Mouse (Mus musculus) neural tube, embryonic 11.5 days (tissue): Measurements from ENCODE around the gene Ddx18. TPM values are rescaled to one million over a fixed set of nuclear protein-coding genes. Genes with fewer than 3 reads are reported as not detected.

Experiments
- ATAC-seq: fragments of 200-750 bp; cut with Nextera tagmentation; 2 replicates; pipeline ENCODE4 v1.8.0; 2017; ENCODE audit warnings: moderate number of reproducible peaks, mild to moderate bottlenecking, moderate TSS enrichment, moderate library complexity; ENCODE audit not compliant: insufficient read depth, low FRiP score, low TSS enrichment
- DNase-seq: peaks from one replicate; pipeline ENCODE4 v3.0.0-alpha.2; 2015; ENCODE audit warnings: low spot score
- H3K27ac ChIP-seq: fragments of 300-500 bp; sonication (generic); 2 replicates; pipeline ENCODE4 v1.5.1; 2014; ENCODE audit warnings: low read depth, mild to moderate bottlenecking, low read length
- H3K27me3 ChIP-seq: fragments of 300-500 bp; sonication (generic); 2 replicates; pipeline ENCODE4 v1.6.1; 2014; ENCODE audit warnings: mild to moderate bottlenecking, low read length, mixed read lengths; ENCODE audit not compliant: control insufficient read depth, insufficient read depth
- H3K36me3 ChIP-seq: fragments of 300-500 bp; sonication (generic); 2 replicates; pipeline ENCODE4 v1.6.1; 2014; ENCODE audit warnings: mild to moderate bottlenecking, low read length, moderate library complexity, mixed read lengths; ENCODE audit not compliant: control insufficient read depth, insufficient read depth
- H3K4me1 ChIP-seq: fragments of 300-500 bp; sonication (generic); 2 replicates; pipeline ENCODE4 v1.6.1; 2014; ENCODE audit warnings: low read length, mixed read lengths; ENCODE audit not compliant: control insufficient read depth, insufficient read depth
- H3K4me2 ChIP-seq: fragments of 300-500 bp; sonication (generic); 2 replicates; pipeline ENCODE4 v1.6.1; 2014; ENCODE audit warnings: low read depth, mild to moderate bottlenecking, moderate library complexity
- H3K4me3 ChIP-seq: fragments of 300-500 bp; sonication (generic); 2 replicates; pipeline ENCODE4 v1.5.1; 2014; ENCODE audit warnings: low read depth, low read length
- H3K9ac ChIP-seq: fragments of 300-500 bp; sonication (generic); 2 replicates; pipeline ENCODE4 v1.6.1; 2014; ENCODE audit warnings: mild to moderate bottlenecking, low read length
- H3K9me3 ChIP-seq: fragments of 300-500 bp; sonication (generic); 2 replicates; pipeline ENCODE4 v1.6.1; 2016; ENCODE audit warnings: low read length; ENCODE audit not compliant: control insufficient read depth
- WGBS: fragments of 180-500 bp; shearing (Covaris S2); extraction: QIAGEN DNeasy Blood & Tissue Kit; methylation state at CpG from one replicate; pipeline ENCODE4 v1.1.7; 2014; 5-methylcytosine and 5-hydroxymethylcytosine counted together
- polyA plus RNA-seq: library from polyadenylated mRNA; unstranded; fragments of >200 nt; fragmentation: Nextera tagmentation; extraction: Ambion mirVana; gene quantifications from 2 replicates; pipeline ENCODE4 v1.2.1, GENCODE M21; 2014

The Ddx18 gene
- polyA plus RNA-seq, 1 experiment from 2014 or later = 72.5 TPM

GRCm38 (mm10) chr1:121540361-121540760 lies 27.4 kb downstream of the Ddx18 start:
- no peaks in the 10 kb centered on the region for H3K9me3 ChIP-seq
- ATAC-seq = no peak
- no peak overlapping the region for H3K4me2 ChIP-seq
- no peaks in the 10 kb centered on the region for H3K36me3 ChIP-seq
- no peak overlapping the region for H3K9ac ChIP-seq
- no peak for DNase-seq
- 85% methylated on average over 8 of the region's 8 CpGs for WGBS
- no peak overlapping the region for H3K4me3 ChIP-seq
- no peaks in the 10 kb centered on the region for H3K27me3 ChIP-seq
- H3K27ac ChIP-seq = no peak overlapping the region
- no peaks in the 10 kb centered on the region for H3K4me1 ChIP-seq

- no peak overlapping the region for H3K4me2 ChIP-seq
- H3K27me3 ChIP-seq = peaks cover 18% of the 10 kb centered on the region
- ATAC-seq (no peak), DNase-seq (no peak)
- H3K27ac ChIP-seq = no peak overlapping the region
- H3K4me1 ChIP-seq = 0 out of 2 replicates have a peak, but pooled peaks cover 3% of the 10 kb centered on the region
- H3K36me3 ChIP-seq = no peaks in the 10 kb centered on the region
- no peak overlapping the region for H3K4me3 ChIP-seq
- H3K9me3 ChIP-seq = no peaks in the 10 kb centered on the region
- H3K9ac ChIP-seq = no peak overlapping the region
- WGBS = 79% methylated on average over 7 of the region's 7 CpGs
These were observed 36.4 kb downstream of the Ddx18 start for GRCm38 (mm10) chr1:121531439-121531838.

DNA sequence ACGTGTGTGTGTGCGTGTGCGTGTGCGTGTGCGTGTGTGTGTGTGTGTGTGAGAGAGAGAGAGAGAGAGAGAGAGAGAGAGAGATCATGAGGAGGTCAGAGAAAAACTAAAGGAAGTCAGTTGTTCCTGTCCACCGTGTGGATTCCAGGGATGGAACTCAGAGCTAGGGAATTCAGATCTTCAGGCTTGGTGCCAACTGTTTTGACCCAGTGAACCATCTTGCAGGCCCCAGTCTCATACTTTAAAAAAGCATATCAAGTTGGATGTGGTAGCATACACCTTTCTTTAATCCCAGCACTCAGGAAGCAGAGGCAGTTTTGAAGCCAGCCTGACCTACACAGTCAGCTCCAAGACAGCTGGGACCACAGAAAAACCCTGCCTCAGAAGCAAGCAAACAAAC lies 38.5 kb downstream of the Ddx18 start:
- DNase-seq (no peak), ATAC-seq (no peak)
- no peak overlapping the region for H3K9ac ChIP-seq
- H3K27me3 ChIP-seq = peaks cover 18% of the 10 kb centered on the region
- WGBS = 88% methylated on average over 6 of the region's 6 CpGs
- no peak overlapping the region for H3K4me2 ChIP-seq
- H3K4me3 ChIP-seq = no peak overlapping the region
- H3K36me3 ChIP-seq = no peaks in the 10 kb centered on the region
- no peaks in the 10 kb centered on the region for H3K9me3 ChIP-seq
- no peak overlapping the region for H3K27ac ChIP-seq
- 0 out of 2 replicates have a peak, but pooled peaks cover 3% of the 10 kb centered on the region for H3K4me1 ChIP-seq

DNA sequence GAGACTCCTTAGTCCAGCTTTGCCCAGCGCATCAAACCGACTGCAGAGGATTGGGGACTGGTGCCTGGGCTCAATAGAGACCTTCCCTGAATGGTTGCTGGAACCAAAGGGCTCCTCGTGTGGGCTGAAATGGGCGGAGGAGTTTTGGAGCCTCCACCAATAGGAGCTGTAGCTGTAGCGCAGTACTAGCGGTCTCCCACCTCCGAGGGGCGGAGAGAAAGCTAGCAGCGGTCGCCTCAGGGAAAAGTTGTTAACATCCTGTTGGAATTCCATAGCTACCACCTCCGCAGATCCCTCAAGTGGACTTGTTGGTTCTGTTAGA lies 39.4 kb downstream of the Ddx18 start, which contains the start of gene Htr5b:
Htr5b (minus strand) TSS at position 67 of the 322 bp plus-strand sequence.
- H3K36me3 ChIP-seq = no peaks in the 10 kb centered on the region
- no peak within 1 kb of the TSS for H3K9ac ChIP-seq
- peaks cover 18% of the 10 kb centered on the region for H3K27me3 ChIP-seq
- H3K27ac ChIP-seq = no peak within 1 kb of the TSS
- peak; percentile 77 for ATAC-seq
- H3K9me3 ChIP-seq = no peaks in the 10 kb centered on the region
- peak; percentile 67 for DNase-seq
- WGBS = 0% methylated on average over 11 of the region's 11 CpGs
- H3K4me3 ChIP-seq = peak within 1 kb of the TSS; percentile 24
- peak within 1 kb of the TSS; percentile 50 for H3K4me2 ChIP-seq
- H3K4me1 ChIP-seq = 0 out of 2 replicates have a peak, but pooled peaks cover 3% of the 10 kb centered on the region

DNA sequence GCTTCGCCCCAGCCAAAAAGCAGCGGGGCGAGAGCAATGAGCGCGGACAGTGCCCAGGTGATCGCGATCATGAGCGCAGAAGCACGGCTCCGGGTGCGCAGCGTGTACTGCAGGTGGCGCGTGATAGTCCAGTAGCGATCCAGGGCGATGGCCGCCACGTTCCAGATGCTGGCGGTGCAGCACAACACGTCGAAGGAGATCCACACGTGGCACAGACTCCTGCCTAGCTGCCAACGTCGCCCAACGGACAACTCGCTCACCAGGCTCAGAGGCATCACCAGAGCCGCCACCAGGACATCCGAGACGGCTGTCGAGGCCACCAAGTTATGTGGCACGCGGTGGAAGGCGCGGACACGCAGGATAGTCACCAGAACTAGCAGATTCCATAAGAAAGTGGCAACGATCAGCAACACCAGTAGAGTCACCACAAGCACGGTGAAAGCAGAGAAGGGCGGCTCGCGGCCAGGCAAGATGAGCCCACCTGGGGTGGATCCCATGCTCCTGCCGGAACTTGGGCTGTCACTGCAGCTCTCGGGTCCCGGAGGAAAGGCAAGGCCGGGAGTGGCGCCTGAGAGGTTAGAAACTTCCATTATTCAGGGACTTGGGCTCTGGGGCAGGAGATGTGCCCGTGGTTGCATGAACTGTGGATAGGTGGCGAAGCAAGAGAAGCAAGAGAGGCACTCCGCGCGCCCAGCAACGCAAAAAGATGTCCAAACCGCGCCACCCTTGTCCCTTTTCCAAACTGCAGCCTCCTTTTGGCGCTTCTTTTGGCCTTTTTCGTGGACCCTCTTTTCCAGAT lies 40.0 kb downstream of the Ddx18 start:
- DNase-seq (peak; percentile 29), ATAC-seq (no peak)
- no peak overlapping the region for H3K27ac ChIP-seq
- peak overlapping the region; percentile 50 for H3K4me2 ChIP-seq
- H3K36me3 ChIP-seq = no peaks in the 10 kb centered on the region
- H3K4me1 ChIP-seq = 0 out of 2 replicates have a peak, but pooled peaks cover 3% of the 10 kb centered on the region
- WGBS = 12% methylated on average over 55 of the region's 55 CpGs
- H3K9ac ChIP-seq = no peak overlapping the region
- H3K27me3 ChIP-seq = peaks cover 18% of the 10 kb centered on the region
- peak overlapping the region; percentile 24 for H3K4me3 ChIP-seq
- H3K9me3 ChIP-seq = no peaks in the 10 kb centered on the region

GRCm38 (mm10) chr1:121527061-121527460 lies 40.7 kb downstream of the Ddx18 start:
- WGBS = 50% methylated on average over 17 of the region's 17 CpGs
- Histone ChIP-seq H3K36me3 (no peaks in the 10 kb centered on the region), H3K4me2 (no peak overlapping the region), H3K4me1 (0 out of 2 replicates have a peak, but pooled peaks cover 3% of the 10 kb centered on the region), H3K27me3 (peaks cover 18% of the 10 kb centered on the region), H3K9me3 (no peaks in the 10 kb centered on the region), H3K4me3 (no peak overlapping the region), H3K9ac (no peak overlapping the region), H3K27ac (no peak overlapping the region)
- no peak for ATAC-seq
- no peak for DNase-seq

DNA sequence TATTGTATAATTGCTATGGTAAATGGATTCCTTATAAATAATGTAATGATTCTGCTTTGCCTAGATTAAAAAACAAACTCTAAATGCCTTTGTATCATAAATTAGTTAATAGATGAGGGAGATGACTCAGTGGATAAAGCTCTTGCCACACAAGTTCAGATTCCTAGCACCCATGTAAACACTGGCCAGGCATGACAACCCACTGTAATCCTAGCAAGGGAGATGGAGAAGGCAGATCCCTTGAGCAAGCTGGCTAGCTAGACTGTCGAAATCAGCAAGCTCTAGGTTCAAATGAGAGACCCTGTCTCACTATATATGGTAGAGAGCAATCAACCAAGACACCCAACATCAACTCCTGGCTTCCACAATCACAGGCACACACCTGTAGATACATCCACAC lies 49.2 kb downstream of the Ddx18 start:
- Histone ChIP-seq H3K27me3 (no peaks in the 10 kb centered on the region), H3K4me1 (no peaks in the 10 kb centered on the region), H3K4me3 (no peak overlapping the region), H3K9me3 (no peaks in the 10 kb centered on the region), H3K4me2 (no peak overlapping the region), H3K27ac (no peak overlapping the region), H3K36me3 (no peaks in the 10 kb centered on the region), H3K9ac (no peak overlapping the region)
- 71% methylated on average over 1 of the region's 1 CpGs for WGBS
- ATAC-seq = no peak
- DNase-seq = no peak

DNA sequence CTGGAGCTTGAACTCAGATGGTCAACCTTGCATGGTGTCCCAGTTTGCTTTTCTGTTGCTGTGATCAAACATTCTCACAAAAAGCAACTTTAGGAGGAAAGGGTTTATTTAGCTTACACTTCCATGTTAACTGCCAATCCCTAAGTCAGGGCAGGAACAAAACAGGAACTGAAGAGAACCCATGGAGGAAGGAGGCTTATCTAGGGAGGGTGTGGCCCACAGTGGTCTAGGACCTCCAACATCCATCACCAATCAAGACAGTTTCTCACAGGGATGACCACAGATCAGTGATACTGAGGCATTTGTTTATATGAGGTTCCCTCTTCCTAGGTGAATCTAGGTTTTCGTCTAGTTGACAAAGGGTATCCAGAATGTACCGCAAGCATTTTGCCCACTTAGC lies 55.8 kb downstream of the Ddx18 start:
- Histone ChIP-seq H3K36me3 (no peaks in the 10 kb centered on the region), H3K9me3 (no peaks in the 10 kb centered on the region), H3K4me1 (no peaks in the 10 kb centered on the region), H3K27ac (no peak overlapping the region), H3K27me3 (no peaks in the 10 kb centered on the region), H3K9ac (no peak overlapping the region), H3K4me2 (no peak overlapping the region), H3K4me3 (no peak overlapping the region)
- DNase-seq (no peak), ATAC-seq (no peak)
- 98% methylated on average over 2 of the region's 2 CpGs for WGBS

DNA sequence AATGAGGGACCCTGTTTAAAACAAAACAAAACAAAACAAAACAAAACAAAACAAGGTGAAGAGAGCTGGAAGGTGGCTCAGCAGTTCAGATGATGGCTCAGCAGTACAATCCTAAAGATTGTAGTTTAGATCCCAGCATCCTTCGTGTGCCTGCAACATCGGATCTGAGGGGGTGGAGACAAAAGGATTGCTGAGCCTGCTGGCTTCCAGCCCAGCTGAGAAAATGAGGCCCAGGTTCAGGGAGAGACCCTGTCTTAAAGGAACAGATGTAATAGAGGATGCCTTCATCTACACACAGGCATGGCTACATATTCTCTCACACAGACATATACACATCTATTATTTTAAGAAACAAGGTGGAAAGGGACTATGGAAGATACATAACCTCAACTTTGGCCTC lies 56.6 kb downstream of the Ddx18 start:
- Histone ChIP-seq H3K9me3 (no peaks in the 10 kb centered on the region), H3K4me1 (no peaks in the 10 kb centered on the region), H3K36me3 (no peaks in the 10 kb centered on the region), H3K4me3 (no peak overlapping the region), H3K4me2 (no peak overlapping the region), H3K27me3 (no peaks in the 10 kb centered on the region), H3K9ac (no peak overlapping the region), H3K27ac (no peak overlapping the region)
- no peak for ATAC-seq
- 66% methylated on average over 2 of the region's 2 CpGs for WGBS
- no peak for DNase-seq
